Mouse (Mus musculus): ENCODE data around the gene Cacna2d3. TPM values are rescaled to one million over a fixed set of nuclear protein-coding genes. Genes with fewer than 3 reads are reported as not detected.

The Cacna2d3 gene
- total and polyA plus RNA-seq, 3 experiments, result not detected

GRCm38 (mm10) chr14:29528696-29529095, 193.0 kb downstream of the Cacna2d3 start:
- Histone ChIP-seq H3K27me3 (ENCODE audit: control insufficient read depth in 1 of 2, insufficient read depth in 2 of 2, low read length in 2 of 2) (no peaks in the 10 kb centered on the region), H3K9ac (ENCODE audit: control insufficient read depth, low read depth, low read length, poor library complexity, severe bottlenecking) (no peak overlapping the region), H3K36me3 (ENCODE audit: control insufficient read depth in 1 of 2, insufficient read depth in 2 of 2, low read length in 2 of 2) (no peaks in the 10 kb centered on the region), H3K9me3 (replicated peaks; ENCODE audit: insufficient read depth, low read length) (no peaks in the 10 kb centered on the region), H3K4me1 (ENCODE audit: control insufficient read depth in 1 of 2, insufficient read depth in 2 of 2, low read length in 2 of 2) (no peaks in the 10 kb centered on the region), H3K27ac (ENCODE audit: control insufficient read depth, low read depth, low read length) (no peak overlapping the region), H3K4me3 (ENCODE audit: control insufficient read depth in 1 of 2, insufficient read depth in 1 of 2, low read depth in 2 of 2, low read length in 2 of 2) (no peak overlapping the region), H3K79me2 (ENCODE audit: control insufficient read depth, insufficient read depth, low read length, poor library complexity) (no peaks in the 10 kb centered on the region)
- TF ChIP-seq HCFC1 (IDR thresholded peaks at IDR 0.05; ENCODE audit: low read depth, low read length), result no peak
- no peak for TF ChIP-seq TBP (IDR thresholded peaks at IDR 0.05; ENCODE audit: low read depth, low read length)
- TF ChIP-seq RAD21 (IDR thresholded peaks at IDR 0.05; ENCODE audit: low read depth, low read length), result no peak
- TF ChIP-seq ZNF384 (IDR thresholded peaks at IDR 0.05; ENCODE audit: low read depth, low read length), result no peak
- TF ChIP-seq MXI1 (IDR thresholded peaks at IDR 0.05; ENCODE audit: low read depth, low read length), result no peak
- TF ChIP-seq CTCF (IDR thresholded peaks at IDR 0.05 in 2 of 3, conservative IDR thresholded peaks at IDR 0.05 in 1 of 3; ENCODE audit: control insufficient read depth in 1 of 3, insufficient read depth in 1 of 3, low read depth in 2 of 3, low read length in 3 of 3, poor library complexity in 1 of 3, severe bottlenecking in 1 of 3), result no peak
- no peak for TF ChIP-seq MYB (IDR thresholded peaks at IDR 0.05; ENCODE audit: low read depth, low read length)
- no peak for DNase-seq (ENCODE audit: low read depth, low spot score)

GRCm38 (mm10) chr14:29519751-29520669, 201.7 kb downstream of the Cacna2d3 start:
- Histone ChIP-seq H3K36me3 (ENCODE audit: control insufficient read depth in 1 of 2, insufficient read depth in 2 of 2, low read length in 2 of 2) (no peaks in the 10 kb centered on the region), H3K9ac (ENCODE audit: control insufficient read depth, low read depth, low read length, poor library complexity, severe bottlenecking) (no peak overlapping the region), H3K27me3 (ENCODE audit: control insufficient read depth in 1 of 2, insufficient read depth in 2 of 2, low read length in 2 of 2) (no peaks in the 10 kb centered on the region), H3K4me3 (ENCODE audit: control insufficient read depth in 1 of 2, insufficient read depth in 1 of 2, low read depth in 2 of 2, low read length in 2 of 2) (no peak overlapping the region), H3K9me3 (replicated peaks; ENCODE audit: insufficient read depth, low read length) (no peaks in the 10 kb centered on the region), H3K79me2 (ENCODE audit: control insufficient read depth, insufficient read depth, low read length, poor library complexity) (no peaks in the 10 kb centered on the region), H3K4me1 (ENCODE audit: control insufficient read depth in 1 of 2, insufficient read depth in 2 of 2, low read length in 2 of 2) (no peaks in the 10 kb centered on the region), H3K27ac (ENCODE audit: control insufficient read depth, low read depth, low read length) (no peak overlapping the region)
- TF ChIP-seq JUND (IDR thresholded peaks at IDR 0.05; ENCODE audit: low read depth, low read length) (no peak), TBP (IDR thresholded peaks at IDR 0.05; ENCODE audit: low read depth, low read length) (no peak), CHD1 (IDR thresholded peaks at IDR 0.05; ENCODE audit: low read depth, low read length) (no peak), POLR2AphosphoS2 (IDR thresholded peaks at IDR 0.05; ENCODE audit: low read length) (no peak), MAFK (IDR thresholded peaks at IDR 0.05; ENCODE audit: borderline replicate concordance, low read depth, low read length) (no peak), EP300 (IDR thresholded peaks at IDR 0.05; ENCODE audit: low read depth in 1 of 2, low read length in 2 of 2) (no peak), SMC3 (IDR thresholded peaks at IDR 0.05; ENCODE audit: low read depth, low read length) (no peak), MAX (IDR thresholded peaks at IDR 0.05; ENCODE audit: low read length) (no peak), RAD21 (IDR thresholded peaks at IDR 0.05; ENCODE audit: low read depth, low read length) (no peak), CTCF (IDR thresholded peaks at IDR 0.05 in 2 of 3, conservative IDR thresholded peaks at IDR 0.05 in 1 of 3; ENCODE audit: control insufficient read depth in 1 of 3, insufficient read depth in 1 of 3, low read depth in 2 of 3, low read length in 3 of 3, poor library complexity in 1 of 3, severe bottlenecking in 1 of 3) (no peak), BHLHE40 (IDR thresholded peaks at IDR 0.05; ENCODE audit: borderline replicate concordance, low read depth, low read length) (no peak), ZMIZ1 (IDR thresholded peaks at IDR 0.05; ENCODE audit: low read depth, low read length) (no peak), USF1 (IDR thresholded peaks at IDR 0.05; ENCODE audit: low read depth, low read length) (no peak)
- DNase-seq (ENCODE audit: low read depth, low spot score), result no peak

All from MEL (cell line).